Mouse (Mus musculus): Measurements from ENCODE around the gene Herc4. TPM values are rescaled to one million over a fixed set of nuclear protein-coding genes. Genes with fewer than 3 reads are reported as not detected.

The Herc4 gene
- polyA plus RNA-seq, 1 experiment from 2014 or later, result 27.7 TPM

GRCm38 (mm10) chr10:63277010-63277409, 33.4 kb downstream of the Herc4 start:
- Histone ChIP-seq H3K27me3 (replicated peaks; ENCODE audit: control insufficient read depth, insufficient read depth, low read length) (no peaks in the 10 kb centered on the region), H3K4me2 (ENCODE audit: low read depth, low read length) (no peak overlapping the region), H3K9me3 (ENCODE audit: control insufficient read depth, low read length) (no peaks in the 10 kb centered on the region), H3K4me1 (ENCODE audit: control insufficient read depth, insufficient read depth, low read length) (no peaks in the 10 kb centered on the region), H3K36me3 (ENCODE audit: control insufficient read depth, insufficient read depth, low read length) (peaks cover 6% of the 10 kb centered on the region), H3K4me3 (ENCODE audit: low read length) (no peak overlapping the region), H3K27ac (ENCODE audit: low read length) (no peak overlapping the region), H3K9ac (ENCODE audit: low read depth, low read length) (no peak overlapping the region)
- 93% methylated on average over 3 of the region's 3 CpGs for WGBS
- ATAC-seq, result peak; percentile 46; the same call in 1 of the 2 replicates

GRCm38 (mm10) chr10:63279851-63280250, 36.2 kb downstream of the Herc4 start:
- H3K9me3 ChIP-seq (ENCODE audit: control insufficient read depth, low read length), result no peaks in the 10 kb centered on the region
- H3K27me3 ChIP-seq (replicated peaks; ENCODE audit: control insufficient read depth, insufficient read depth, low read length), result no peaks in the 10 kb centered on the region
- peaks cover 6% of the 10 kb centered on the region for H3K36me3 ChIP-seq (ENCODE audit: control insufficient read depth, insufficient read depth, low read length)
- no peak overlapping the region for H3K4me3 ChIP-seq (ENCODE audit: low read length)
- ATAC-seq, result no peak
- H3K9ac ChIP-seq (ENCODE audit: low read depth, low read length), result no peak overlapping the region
- WGBS, result 94% methylated on average over 3 of the region's 3 CpGs
- H3K4me1 ChIP-seq (ENCODE audit: control insufficient read depth, insufficient read depth, low read length), result no peaks in the 10 kb centered on the region
- H3K27ac ChIP-seq (ENCODE audit: low read length), result no peak overlapping the region
- no peak overlapping the region for H3K4me2 ChIP-seq (ENCODE audit: low read depth, low read length)

GRCm38 (mm10) chr10:63282417-63282816, 38.8 kb downstream of the Herc4 start:
- Histone ChIP-seq H3K4me1 (ENCODE audit: control insufficient read depth, insufficient read depth, low read length) (no peaks in the 10 kb centered on the region), H3K9ac (ENCODE audit: low read depth, low read length) (no peak overlapping the region), H3K36me3 (ENCODE audit: control insufficient read depth, insufficient read depth, low read length) (peaks cover 5% of the 10 kb centered on the region), H3K9me3 (ENCODE audit: control insufficient read depth, low read length) (no peaks in the 10 kb centered on the region), H3K4me2 (ENCODE audit: low read depth, low read length) (no peak overlapping the region), H3K4me3 (ENCODE audit: low read length) (no peak overlapping the region), H3K27ac (ENCODE audit: low read length) (no peak overlapping the region), H3K27me3 (replicated peaks; ENCODE audit: control insufficient read depth, insufficient read depth, low read length) (no peaks in the 10 kb centered on the region)
- no peak for ATAC-seq
- 88% methylated on average over 4 of the region's 4 CpGs for WGBS

GRCm38 (mm10) chr10:63282846-63283245, 39.2 kb downstream of the Herc4 start:
- Histone ChIP-seq H3K36me3 (ENCODE audit: control insufficient read depth, insufficient read depth, low read length) (peaks cover 5% of the 10 kb centered on the region), H3K27ac (ENCODE audit: low read length) (no peak overlapping the region), H3K9ac (ENCODE audit: low read depth, low read length) (no peak overlapping the region), H3K27me3 (replicated peaks; ENCODE audit: control insufficient read depth, insufficient read depth, low read length) (no peaks in the 10 kb centered on the region), H3K4me2 (ENCODE audit: low read depth, low read length) (no peak overlapping the region), H3K9me3 (ENCODE audit: control insufficient read depth, low read length) (no peaks in the 10 kb centered on the region), H3K4me1 (ENCODE audit: control insufficient read depth, insufficient read depth, low read length) (no peaks in the 10 kb centered on the region), H3K4me3 (ENCODE audit: low read length) (no peak overlapping the region)
- ATAC-seq, result no peak
- 83% methylated on average over 7 of the region's 7 CpGs for WGBS

GRCm38 (mm10) chr10:63302356-63302755, 58.7 kb downstream of the Herc4 start:
- H3K4me1 ChIP-seq (ENCODE audit: control insufficient read depth, insufficient read depth, low read length), result no peaks in the 10 kb centered on the region
- no peak overlapping the region; the same call in 1 of the 2 replicates for H3K27ac ChIP-seq (ENCODE audit: low read length)
- no peaks in the 10 kb centered on the region for H3K9me3 ChIP-seq (ENCODE audit: control insufficient read depth, low read length)
- ATAC-seq, result no peak
- H3K9ac ChIP-seq (ENCODE audit: low read depth, low read length), result no peak overlapping the region
- peaks cover 10% of the 10 kb centered on the region; the same call in 1 of the 2 replicates for H3K36me3 ChIP-seq (ENCODE audit: control insufficient read depth, insufficient read depth, low read length)
- H3K27me3 ChIP-seq (replicated peaks; ENCODE audit: control insufficient read depth, insufficient read depth, low read length), result no peaks in the 10 kb centered on the region
- no peak overlapping the region for H3K4me3 ChIP-seq (ENCODE audit: low read length)
- WGBS, result 92% methylated on average over 2 of the region's 2 CpGs
- no peak overlapping the region for H3K4me2 ChIP-seq (ENCODE audit: low read depth, low read length)

GRCm38 (mm10) chr10:63308582-63309366, 65.2 kb downstream of the Herc4 start:
- WGBS, result 43% methylated on average over 10 of the region's 10 CpGs
- H3K36me3 ChIP-seq (ENCODE audit: control insufficient read depth, insufficient read depth, low read length), result peaks cover 22% of the 10 kb centered on the region
- H3K27me3 ChIP-seq (replicated peaks; ENCODE audit: control insufficient read depth, insufficient read depth, low read length), result no peaks in the 10 kb centered on the region
- H3K9me3 ChIP-seq (ENCODE audit: control insufficient read depth, low read length), result no peaks in the 10 kb centered on the region
- peak; percentile 79 for ATAC-seq
- H3K4me3 ChIP-seq (ENCODE audit: low read length), result no peak overlapping the region
- H3K27ac ChIP-seq (ENCODE audit: low read length), result no peak overlapping the region
- no peaks in the 10 kb centered on the region for H3K4me1 ChIP-seq (ENCODE audit: control insufficient read depth, insufficient read depth, low read length)
- H3K4me2 ChIP-seq (ENCODE audit: low read depth, low read length), result no peak overlapping the region
- H3K9ac ChIP-seq (ENCODE audit: low read depth, low read length), result no peak overlapping the region

GRCm38 (mm10) chr10:63313726-63314125, 70.1 kb downstream of the Herc4 start:
- H3K4me1 ChIP-seq (ENCODE audit: control insufficient read depth, insufficient read depth, low read length), result no peaks in the 10 kb centered on the region
- no peak overlapping the region for H3K27ac ChIP-seq (ENCODE audit: low read length)
- no peak overlapping the region for H3K4me3 ChIP-seq (ENCODE audit: low read length)
- H3K36me3 ChIP-seq (ENCODE audit: control insufficient read depth, insufficient read depth, low read length), result peaks cover 10% of the 10 kb centered on the region; the same call in 1 of the 2 replicates
- no peak overlapping the region for H3K4me2 ChIP-seq (ENCODE audit: low read depth, low read length)
- WGBS, result 95% methylated on average over 1 of the region's 1 CpGs
- no peak overlapping the region for H3K9ac ChIP-seq (ENCODE audit: low read depth, low read length)
- no peaks in the 10 kb centered on the region for H3K9me3 ChIP-seq (ENCODE audit: control insufficient read depth, low read length)
- no peaks in the 10 kb centered on the region for H3K27me3 ChIP-seq (replicated peaks; ENCODE audit: control insufficient read depth, insufficient read depth, low read length)
- ATAC-seq, result no peak

- 88% methylated on average over 1 of the region's 1 CpGs for WGBS
- no peak for ATAC-seq
- H3K27ac ChIP-seq (ENCODE audit: low read length), result no peak overlapping the region
- H3K27me3 ChIP-seq (replicated peaks; ENCODE audit: control insufficient read depth, insufficient read depth, low read length), result no peaks in the 10 kb centered on the region
- no peak overlapping the region for H3K4me3 ChIP-seq (ENCODE audit: low read length)
- H3K4me1 ChIP-seq (ENCODE audit: control insufficient read depth, insufficient read depth, low read length), result no peaks in the 10 kb centered on the region
- peaks cover 7% of the 10 kb centered on the region; the same call in 1 of the 2 replicates for H3K36me3 ChIP-seq (ENCODE audit: control insufficient read depth, insufficient read depth, low read length)
- no peaks in the 10 kb centered on the region for H3K9me3 ChIP-seq (ENCODE audit: control insufficient read depth, low read length)
- H3K4me2 ChIP-seq (ENCODE audit: low read depth, low read length), result no peak overlapping the region
- H3K9ac ChIP-seq (ENCODE audit: low read depth, low read length), result no peak overlapping the region
Observed at GRCm38 (mm10) chr10:63327091-63327490, 83.5 kb downstream of the Herc4 start.

- Histone ChIP-seq H3K4me2 (ENCODE audit: low read depth, low read length) (peak overlapping the region; percentile 92), H3K27me3 (replicated peaks; ENCODE audit: control insufficient read depth, insufficient read depth, low read length) (no peaks in the 10 kb centered on the region), H3K9ac (ENCODE audit: low read depth, low read length) (no peak overlapping the region; the same call in 1 of the 2 replicates), H3K27ac (ENCODE audit: low read length) (no peak overlapping the region), H3K36me3 (ENCODE audit: control insufficient read depth, insufficient read depth, low read length) (no peaks in the 10 kb centered on the region), H3K4me1 (ENCODE audit: control insufficient read depth, insufficient read depth, low read length) (peaks cover 9% of the 10 kb centered on the region; the same call in 1 of the 2 replicates), H3K9me3 (ENCODE audit: control insufficient read depth, low read length) (no peaks in the 10 kb centered on the region), H3K4me3 (ENCODE audit: low read length) (peak overlapping the region; percentile 74)
- ATAC-seq, result no peak
- WGBS, result 57% methylated on average over 13 of the region's 13 CpGs
Observed at GRCm38 (mm10) chr10:63336901-63337300, 93.3 kb downstream of the Herc4 start.

All from intestine, embryonic 16.5 days (tissue).